21 mouse cellular contexts compared by ENCODE assay signal in genomic region chr7:143625151-143625550, GRCm38 (mm10). TPM values are rescaled to one million over a fixed set of nuclear protein-coding genes. Genes with fewer than 3 reads are reported as not detected.
A peak's percentile ranks its signal among the peaks of the same experiment; 100 is the strongest.
DNase-seq lines count a peak whose midpoint lies in the region; ATAC-seq and TF ChIP-seq lines count a peak whose summit lies in the region.
"Had no signal": no experiment of that assay in that cellular context is flagged by ENCODE, and none has a peak within 500 bp of the region (broad histone marks: within the 10 kb centered on the region; RNA-seq: fewer than 3 reads in every experiment).

No protein-coding gene starts in this region.

- peak; percentile 51 to 53 for DNase-seq in natural killer cell, adult 2 months (ENCODE audit: low spot score in 2 of 2)
- DNase-seq in heart, adult 11 months, result no peak
- no peak for DNase-seq in cerebellum, postnatal 36 days
- DNase-seq: adrenal gland, adult 2 months; cerebellum, adult 8-10 months; forebrain, postnatal 0 days; gastrocnemius, postnatal 10 days; heart, postnatal 14 days; right cerebral cortex, postnatal 14 days had no signal

- H3K4me1 ChIP-seq in megakaryocyte, embryonic 14.5 days, result peaks cover 34% of the 10 kb centered on the region
- H3K4me1 ChIP-seq in embryonic fibroblast, embryonic 13.5 days (ENCODE audit: control insufficient read depth, insufficient read depth, low read length), result peaks cover 4% of the 10 kb centered on the region
- H3K4me1 ChIP-seq: heart, embryonic 10.5 days; kidney, embryonic 15.5 days; limb, embryonic 10.5 days had no signal

- peak overlapping the region; percentile 28 for H3K4me3 ChIP-seq in megakaryocyte, embryonic 14.5 days (replicated peaks)
- no peak overlapping the region for H3K4me3 ChIP-seq in embryonic fibroblast, embryonic 13.5 days (ENCODE audit: insufficient read depth, low read length)
- H3K4me3 ChIP-seq: erythroblast, embryonic 14.5 days; heart, embryonic 10.5 days; kidney, embryonic 15.5 days; limb, embryonic 10.5 days had no signal

- peak overlapping the region; percentile 43; the same call in 1 of the 2 replicates for H3K27ac ChIP-seq in embryonic fibroblast, embryonic 13.5 days (ENCODE audit: insufficient read depth, low read length)
- H3K27ac ChIP-seq: heart, embryonic 10.5 days; hindbrain, embryonic 14.5 days; kidney, embryonic 15.5 days; limb, embryonic 10.5 days; liver, embryonic 14.5 days had no signal

- TF ChIP-seq CTCF in embryonic fibroblast, embryonic 13.5 days (IDR thresholded peaks at IDR 0.05; ENCODE audit: borderline replicate concordance, insufficient read depth, low read length), result no peak

- no peaks in the 10 kb centered on the region for H3K36me3 ChIP-seq in megakaryocyte, embryonic 14.5 days (replicated peaks; ENCODE audit: low read length)
- H3K36me3 ChIP-seq: heart, embryonic 10.5 days; kidney, embryonic 15.5 days; limb, embryonic 10.5 days had no signal

- H3K9me3 ChIP-seq in megakaryocyte, embryonic 14.5 days, result peaks cover 7% of the 10 kb centered on the region
- H3K9me3 ChIP-seq: heart, embryonic 10.5 days; kidney, embryonic 15.5 days; limb, embryonic 10.5 days had no signal

- peaks cover 4% of the 10 kb centered on the region for H3K27me3 ChIP-seq in megakaryocyte, embryonic 14.5 days (replicated peaks)
- H3K27me3 ChIP-seq: CH12.LX; kidney, embryonic 15.5 days had no signal

- no peak for ATAC-seq in megakaryocyte, adult 5-6 weeks (ENCODE audit: poor library complexity, severe bottlenecking)
- peak; percentile 23 for ATAC-seq in CD4-positive, CD25-positive, alpha-beta regulatory T cell, adult 4 months
- ATAC-seq: forebrain, postnatal 0 days; lung, postnatal 0 days had no signal

- TF ChIP-seq POLR2A in embryonic fibroblast, embryonic 13.5 days (IDR thresholded peaks at IDR 0.05; ENCODE audit: low read depth, low read length), result no peak

RNA-seq across cellular contexts. Expression of gene Tnfrsf26, which starts 3.4 kb away (rescaled TPM):
- polyA plus RNA-seq in megakaryocyte, embryonic 14.5 days (2012; ENCODE audit: insufficient read depth, low replicate concordance), result 0.22 and 0.54 TPM in 2 replicates
- total RNA-seq in megakaryocyte, adult 5-6 weeks (2015), result 5.7 and 8.4 TPM in 2 replicates
- total RNA-seq in megakaryocyte, adult 5-6 weeks (2017), result 4.5 and 5.4 TPM in 2 replicates
- polyA plus RNA-seq in CD4-positive, CD25-positive, alpha-beta regulatory T cell, adult 4 months (2017; shearing (Covaris generic)), result 100 to 1,000 TPM; 111 to 143 TPM
- polyA plus RNA-seq in embryonic fibroblast, embryonic 13.5 days (2011; ENCODE audit: insufficient read length, low read depth, missing spikeins), result 1.4 and 1.6 TPM in 2 replicates
- polyA plus RNA-seq: erythroblast, embryonic 14.5 days had no signal

RNA-seq across cellular contexts. Expression of gene Tnfrsf22, which starts 24.3 kb away (rescaled TPM):
- polyA plus RNA-seq in megakaryocyte, embryonic 14.5 days (2012; ENCODE audit: insufficient read depth, low replicate concordance), result not detected in 2 replicates
- 2.1 and 3.5 TPM in 2 replicates for total RNA-seq in megakaryocyte, adult 5-6 weeks (2015)
- total RNA-seq in megakaryocyte, adult 5-6 weeks (2017), result 1.7 and 3.5 TPM in 2 replicates
- 10 to 100 TPM; 17.4 to 22.8 TPM for polyA plus RNA-seq in CD4-positive, CD25-positive, alpha-beta regulatory T cell, adult 4 months (2017; shearing (Covaris generic))
- 13.4 and 15.9 TPM in 2 replicates for polyA plus RNA-seq in embryonic fibroblast, embryonic 13.5 days (2011; ENCODE audit: insufficient read length, low read depth, missing spikeins)
- polyA plus RNA-seq: erythroblast, embryonic 14.5 days had no signal

RNA-seq across cellular contexts. Expression of gene Cars, which starts 25.3 kb away (rescaled TPM):
- polyA plus RNA-seq in megakaryocyte, embryonic 14.5 days (2012; ENCODE audit: insufficient read depth, low replicate concordance), result 4.8 and 43.5 TPM in 2 replicates
- 27.5 and 31.5 TPM in 2 replicates for total RNA-seq in megakaryocyte, adult 5-6 weeks (2015)
- 39.8 and 45.1 TPM in 2 replicates for total RNA-seq in megakaryocyte, adult 5-6 weeks (2017)
- polyA plus RNA-seq in CD4-positive, CD25-positive, alpha-beta regulatory T cell, adult 4 months (2017; shearing (Covaris generic)), result 10 to 100 TPM; 29.5 to 51.5 TPM
- polyA plus RNA-seq in embryonic fibroblast, embryonic 13.5 days (2011; ENCODE audit: insufficient read length, low read depth, missing spikeins), result 99.8 and 117 TPM in 2 replicates

Comparison
In these comparisons a context has a peak if more than half of its experiments do, and no peak if none do; other contexts are left out.
1. DNase-seq: peak in natural killer cell, adult 2 months (2 of 2); none in heart, adult 11 months (single experiment) and cerebellum, postnatal 36 days (0 of 2).
2. RNA of gene Tnfrsf26, which starts 3.4 kb away (polyA plus RNA-seq): 111 to 143 TPM in CD4-positive, CD25-positive, alpha-beta regulatory T cell, adult 4 months; 1.4 to 1.6 TPM in embryonic fibroblast, embryonic 13.5 days and 0.22 to 0.54 TPM in megakaryocyte, embryonic 14.5 days; every median in the first group is over 10 times any median in the second.
3. RNA of gene Tnfrsf22, which starts 24.3 kb away (polyA plus RNA-seq): 17.4 to 22.8 TPM in CD4-positive, CD25-positive, alpha-beta regulatory T cell, adult 4 months and 13.4 to 15.9 TPM in embryonic fibroblast, embryonic 13.5 days; not detected in megakaryocyte, embryonic 14.5 days; every median in the first group is over 10 times any median in the second.